Mouse (Mus musculus): ENCODE results near the gene 1700012B09Rik.

Gene 1700012B09Rik

DNA sequence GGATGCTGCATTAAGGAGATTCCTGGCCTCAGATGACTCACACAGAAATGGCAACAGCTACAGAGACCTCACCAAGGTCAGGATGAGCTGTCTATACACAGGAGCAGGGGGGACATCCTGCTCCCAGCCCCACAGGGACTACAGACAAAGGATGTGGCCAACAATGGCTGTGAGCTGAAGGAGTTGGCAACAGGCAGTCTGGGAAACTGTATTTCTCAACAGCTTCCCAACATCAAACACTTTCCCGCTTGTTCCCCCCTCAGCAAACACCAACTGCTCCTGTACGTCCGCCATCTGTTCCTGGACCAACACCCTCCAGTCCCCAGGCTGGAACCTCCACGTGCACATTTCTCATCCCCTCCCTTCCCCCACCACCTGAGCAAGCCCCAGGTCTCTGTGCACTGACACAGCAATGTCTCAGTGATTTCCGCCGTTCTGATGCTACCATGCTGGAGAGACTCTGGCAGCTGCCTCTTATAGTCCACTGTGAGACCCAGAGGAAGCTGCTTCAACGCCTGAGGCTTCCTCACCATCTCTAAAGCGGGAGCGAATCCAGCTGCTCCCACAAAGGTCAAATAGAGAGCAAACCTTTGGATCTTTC lies 39.8 kb downstream of the 1700012B09Rik start:
- no peak for DNase-seq (ENCODE audit: low read depth, low spot score)

DNA sequence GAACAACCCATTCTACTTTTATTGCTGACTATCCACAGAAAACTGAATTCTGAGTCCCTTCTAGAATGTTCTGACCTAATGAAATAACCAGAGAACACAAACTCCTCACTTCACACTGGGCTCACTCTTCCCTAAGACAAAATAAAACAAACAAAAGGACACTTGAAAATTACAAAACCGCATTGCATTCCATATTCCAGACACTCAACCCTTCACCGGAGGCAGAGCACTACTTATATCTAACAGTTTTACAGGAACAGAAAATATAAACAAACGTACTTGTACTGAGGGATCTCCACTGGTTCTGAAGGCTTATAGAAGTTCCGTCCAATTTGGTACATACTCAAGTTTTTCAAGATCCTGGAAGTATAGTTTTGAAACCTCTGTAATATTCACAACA lies 42.5 kb downstream of the 1700012B09Rik start:
- DNase-seq (ENCODE audit: low read depth, low spot score) = no peak

DNA sequence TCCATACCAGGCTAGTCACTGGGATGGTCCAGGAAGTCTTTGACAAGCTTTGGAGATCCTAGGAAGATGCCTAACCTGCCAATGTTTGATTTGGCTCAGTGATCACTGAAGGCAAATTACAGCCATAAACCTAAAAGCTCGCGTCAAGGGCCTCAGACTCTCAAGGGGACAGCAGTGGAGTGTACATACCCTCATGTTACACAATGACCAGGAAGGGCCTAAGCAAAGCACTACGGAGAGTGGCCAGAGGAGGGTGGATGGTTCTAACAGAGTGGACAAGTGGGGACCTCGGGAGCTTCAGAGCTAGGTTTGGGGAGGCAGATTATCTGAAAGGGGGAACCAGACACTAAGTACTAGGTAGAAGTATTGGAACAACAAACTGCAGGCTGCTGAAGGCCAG lies 44.2 kb downstream of the 1700012B09Rik start:
- no peak for DNase-seq (ENCODE audit: low read depth, low spot score)

DNA sequence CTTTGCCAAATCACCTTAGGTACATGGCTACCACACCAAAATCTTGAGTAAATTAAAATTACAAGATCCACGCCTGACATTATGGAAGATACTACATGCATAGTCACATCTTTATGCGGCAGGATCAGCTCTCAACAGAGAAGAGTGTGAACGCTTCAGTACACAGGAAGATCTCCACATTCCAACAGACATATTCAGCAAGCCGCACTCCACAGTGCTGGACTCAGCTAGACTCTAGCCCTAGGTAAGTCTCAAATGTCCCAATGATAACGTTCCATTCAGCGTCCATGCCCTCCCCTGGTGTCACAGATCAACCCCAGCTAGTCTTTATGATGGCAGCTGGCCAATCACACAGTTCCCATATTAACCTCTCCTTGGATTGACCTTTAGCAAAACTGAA lies 44.8 kb downstream of the 1700012B09Rik start:
- no peak for DNase-seq (ENCODE audit: low read depth, low spot score)

DNA sequence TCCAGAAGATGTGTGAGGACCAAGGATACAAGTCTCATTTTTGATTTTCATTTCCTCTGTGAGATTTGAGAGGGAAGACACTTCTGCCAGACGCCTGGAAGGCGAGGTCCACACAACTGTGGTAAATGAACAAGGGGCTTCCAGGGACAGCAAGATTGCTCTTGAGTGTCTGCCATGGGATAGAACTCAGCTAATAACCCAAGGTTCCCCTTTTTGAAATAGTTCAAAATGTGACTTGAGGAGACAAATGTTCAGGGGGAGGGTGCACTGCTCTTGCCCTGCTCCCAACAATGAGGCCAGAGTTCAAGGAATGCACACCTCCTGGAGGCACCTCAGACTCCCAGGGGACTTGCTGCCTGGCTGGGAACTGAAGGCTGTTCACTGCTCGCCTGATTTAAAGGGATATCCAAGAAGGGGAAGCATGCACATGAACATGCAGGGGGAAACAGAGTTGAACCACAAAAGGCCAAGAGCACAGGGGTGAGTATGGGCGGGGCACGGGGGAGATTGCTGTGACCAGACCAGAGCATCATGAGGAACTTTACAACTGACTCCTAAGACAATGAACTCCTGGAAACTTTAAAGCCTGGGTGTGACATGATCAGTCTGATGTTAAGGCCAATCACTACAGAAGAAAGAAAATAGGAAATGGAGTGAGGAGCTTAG lies 45.9 kb downstream of the 1700012B09Rik start:
- DNase-seq (ENCODE audit: low read depth, low spot score) = peak; percentile 42

DNA sequence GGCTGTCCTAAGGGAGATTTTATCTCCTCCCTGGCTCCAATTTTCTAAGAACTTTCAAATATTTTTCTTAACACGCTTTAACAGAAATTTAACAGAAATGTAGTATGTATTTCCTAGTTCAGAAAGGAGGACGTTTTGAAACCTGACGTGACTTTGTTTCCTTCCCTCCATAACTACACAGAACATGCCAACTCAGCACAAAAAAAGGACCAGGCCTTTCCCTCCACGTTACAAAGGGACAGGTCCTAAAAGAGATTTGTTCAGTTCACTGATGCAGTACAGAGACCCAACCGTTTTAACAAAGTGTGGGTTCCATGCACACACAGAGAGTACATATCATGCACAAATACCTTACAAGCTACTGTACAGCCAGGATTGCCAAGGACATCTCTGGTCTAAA lies 49.2 kb downstream of the 1700012B09Rik start:
- no peak for DNase-seq (ENCODE audit: low read depth, low spot score)

DNA sequence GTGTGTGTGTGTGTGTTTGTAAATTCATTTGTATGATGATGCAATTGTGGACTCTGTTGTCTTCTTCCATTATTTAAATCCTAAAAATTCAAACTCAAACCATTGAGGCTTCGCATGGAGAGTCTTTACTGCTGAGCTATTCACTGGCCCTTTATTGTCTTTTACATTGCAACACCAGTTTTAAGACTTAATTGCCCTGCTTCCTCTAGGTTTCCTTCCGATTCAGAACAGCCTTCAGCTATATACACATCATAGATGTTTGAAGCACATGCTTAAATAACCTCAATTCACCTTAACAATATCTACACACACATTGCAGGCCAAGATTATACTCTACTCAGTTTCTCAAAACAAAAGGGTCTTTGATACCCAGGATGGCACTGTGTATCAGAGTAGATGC lies 50.4 kb downstream of the 1700012B09Rik start:
- DNase-seq (ENCODE audit: low read depth, low spot score) = no peak

DNA sequence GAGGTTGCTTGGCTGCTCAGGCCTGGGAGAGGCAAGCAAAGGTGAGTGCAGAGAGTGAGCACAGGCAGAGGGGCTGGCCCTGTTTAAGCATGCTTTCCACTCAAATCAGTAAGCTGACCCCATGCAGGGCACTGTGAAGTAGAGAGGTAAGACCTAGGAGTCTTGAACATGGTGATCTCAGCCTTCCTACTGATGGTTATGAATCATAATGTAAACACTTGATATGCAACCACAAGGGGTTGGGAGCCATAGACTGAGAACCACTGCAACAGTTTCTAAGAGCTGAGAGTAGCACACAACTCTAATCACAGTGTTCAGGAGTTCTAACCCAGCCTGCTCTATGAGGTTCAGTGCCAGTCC lies 52.5 kb downstream of the 1700012B09Rik start:
- no peak for DNase-seq (ENCODE audit: low read depth, low spot score)

DNA sequence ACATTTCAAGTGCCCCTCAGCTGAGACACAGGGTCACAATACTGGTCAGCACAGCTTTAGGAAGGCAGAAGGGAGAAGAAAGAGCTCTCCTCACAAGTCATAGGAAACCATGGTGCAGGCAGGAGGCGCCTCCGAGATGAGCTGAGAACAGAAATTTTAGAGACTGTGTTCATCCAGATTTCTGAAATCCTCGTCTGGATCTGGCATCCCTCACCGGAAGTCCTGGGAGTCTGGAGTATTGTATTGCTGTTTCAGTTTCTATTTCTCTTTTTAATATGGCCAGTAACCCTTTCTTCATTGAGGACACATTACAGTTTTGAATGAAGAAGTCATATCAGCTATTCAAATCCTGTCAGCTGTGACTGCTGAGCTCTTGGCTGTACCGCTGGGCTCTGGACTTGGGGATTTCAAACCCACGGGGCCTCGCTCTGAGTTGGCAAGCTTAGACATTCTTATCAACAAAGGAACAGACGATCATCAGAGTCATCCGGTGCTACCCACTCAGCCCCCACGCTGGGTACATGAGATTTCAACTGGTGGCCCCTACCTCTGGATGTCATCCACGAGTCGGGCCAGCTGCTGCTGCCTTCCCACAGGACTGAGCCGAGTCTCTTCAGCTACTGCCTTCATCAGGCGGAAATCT lies 53.0 kb downstream of the 1700012B09Rik start:
- no peak for DNase-seq (ENCODE audit: low read depth, low spot score)

DNA sequence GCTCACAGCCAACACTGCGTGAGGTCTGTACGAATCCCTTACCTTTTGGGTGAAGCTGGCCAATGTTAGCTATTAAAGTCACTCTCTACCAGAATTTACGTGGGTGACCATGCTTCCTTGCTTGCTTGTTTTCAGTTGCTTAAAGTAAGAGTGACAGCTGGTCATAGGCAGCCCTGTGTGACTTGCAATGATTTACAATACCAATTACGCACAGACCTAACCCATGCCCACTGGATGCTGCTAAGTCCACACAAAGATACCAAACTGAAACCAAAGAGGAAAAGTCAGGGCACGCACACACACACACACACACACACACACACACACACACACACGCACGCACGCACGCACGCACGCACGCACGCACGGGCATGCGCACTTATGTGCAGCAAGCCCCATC lies 55.6 kb downstream of the 1700012B09Rik start:
- no peak for DNase-seq (ENCODE audit: low read depth, low spot score)

DNA sequence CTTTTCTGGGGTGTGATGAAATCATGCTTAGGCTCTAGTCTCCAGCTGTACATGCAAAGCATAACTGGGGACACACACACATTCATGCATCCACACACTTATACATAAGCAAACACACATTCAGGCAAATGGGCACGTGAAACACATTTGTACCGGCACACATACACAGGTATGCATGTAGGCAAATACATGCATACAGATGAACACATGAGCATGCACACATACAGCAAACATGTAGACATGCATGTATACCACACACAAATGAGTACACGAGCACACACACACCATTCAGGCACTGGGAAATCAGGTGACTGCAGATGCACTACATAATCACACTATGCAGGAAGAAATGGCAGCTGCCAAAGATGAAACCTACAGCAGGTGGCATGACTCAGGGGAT lies 59.9 kb downstream of the 1700012B09Rik start:
- DNase-seq (ENCODE audit: low read depth, low spot score) = no peak
